Mouse (Mus musculus): Measurements from ENCODE around the gene Fam229a. TPM values are rescaled to one million over a fixed set of nuclear protein-coding genes. Genes with fewer than 3 reads are reported as not detected.

Gene Fam229a
- total and polyA plus RNA-seq, 3 experiments: 0.45 TPM; not detected in 2

DNA sequence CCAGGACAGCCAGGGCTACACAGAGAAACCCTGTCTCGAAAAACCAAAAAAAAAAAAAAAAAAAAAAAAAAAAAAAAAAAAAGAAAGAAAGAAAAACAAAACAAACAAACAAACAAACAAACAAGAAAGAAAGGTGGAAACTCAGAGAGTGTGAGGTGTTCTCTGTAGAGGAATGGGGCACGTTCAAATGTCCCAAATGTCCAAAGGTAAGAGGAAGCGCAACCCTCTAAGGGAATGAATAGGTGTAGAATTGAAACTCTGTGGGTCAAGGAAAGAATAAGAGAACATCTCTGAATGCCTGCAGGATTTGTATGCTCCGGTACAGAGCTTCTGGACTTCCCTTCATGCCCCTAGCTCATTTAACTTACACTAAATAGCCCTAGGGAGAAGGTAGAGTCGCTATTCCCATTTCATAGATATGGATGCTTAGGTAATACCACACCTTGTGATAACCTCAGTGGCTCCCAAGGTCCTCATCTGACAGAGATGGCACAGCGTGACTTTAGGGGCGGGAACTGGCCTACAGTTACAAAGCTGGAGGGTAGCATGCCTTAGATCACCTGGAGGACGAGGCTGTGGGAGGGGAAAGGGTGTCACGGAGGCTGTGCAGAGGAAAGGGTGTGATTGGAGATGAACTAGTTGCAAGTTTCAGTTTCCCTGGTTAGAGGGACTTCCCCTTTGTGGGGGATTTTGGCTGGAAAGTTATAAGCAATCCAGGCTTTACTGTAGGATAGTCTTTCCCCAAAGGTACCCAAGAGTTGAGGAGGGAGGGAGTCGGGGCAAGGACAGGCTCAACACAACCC lies 16.6 kb downstream of the Fam229a start:
- Histone ChIP-seq H3K4me3 (no peak overlapping the region), H3K27me3 (ENCODE audit: control insufficient read depth, insufficient read depth, low read length) (no peaks in the 10 kb centered on the region), H3K27ac (no peak overlapping the region), H3K4me1 (ENCODE audit: control insufficient read depth, insufficient read depth, low read length) (peaks cover 6% of the 10 kb centered on the region), H3K9ac (ENCODE audit: low read depth, low read length) (no peak overlapping the region), H3K36me3 (ENCODE audit: control insufficient read depth, insufficient read depth, low read length) (no peaks in the 10 kb centered on the region), H3K79me2 (replicated peaks; ENCODE audit: control insufficient read depth, insufficient read depth, low read length) (no peaks in the 10 kb centered on the region)
- intact Hi-C loops (cut with DNase I): no loop called here
- TF ChIP-seq CTCF (IDR thresholded peaks at IDR 0.05) (no peak), EP300 (IDR thresholded peaks at IDR 0.05; ENCODE audit: insufficient read depth, low read depth, low read length) (no peak), POLR2A (IDR thresholded peaks at IDR 0.05; ENCODE audit: insufficient read depth, low read depth, low read length) (no peak)
- no peak for DNase-seq
- WGBS: 58% methylated on average over 9 of the region's 10 CpGs

DNA sequence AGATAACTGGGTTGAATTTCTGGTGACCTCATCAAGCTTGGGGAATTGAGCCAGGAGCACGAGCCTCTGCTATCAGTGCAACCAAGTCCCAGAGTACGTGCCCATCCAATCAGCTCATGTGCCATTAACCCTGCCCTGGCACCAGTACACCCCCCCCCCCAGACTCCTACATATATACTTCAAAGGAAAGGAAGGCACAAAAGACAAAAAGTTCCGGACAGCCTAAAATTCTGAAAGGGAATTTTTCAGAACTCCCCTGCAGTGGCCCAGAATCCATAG lies 17.2 kb downstream of the Fam229a start:
- H3K36me3 ChIP-seq (ENCODE audit: control insufficient read depth, insufficient read depth, low read length): no peaks in the 10 kb centered on the region
- intact Hi-C loops (cut with DNase I): no loop called here
- 16% methylated on average over 3 of the region's 3 CpGs for WGBS
- no peak for TF ChIP-seq CTCF (IDR thresholded peaks at IDR 0.05)
- TF ChIP-seq EP300 (IDR thresholded peaks at IDR 0.05; ENCODE audit: insufficient read depth, low read depth, low read length): no peak
- TF ChIP-seq POLR2A (IDR thresholded peaks at IDR 0.05; ENCODE audit: insufficient read depth, low read depth, low read length): no peak
- no peak overlapping the region for H3K27ac ChIP-seq
- no peaks in the 10 kb centered on the region for H3K27me3 ChIP-seq (ENCODE audit: control insufficient read depth, insufficient read depth, low read length)
- peaks cover 6% of the 10 kb centered on the region for H3K4me1 ChIP-seq (ENCODE audit: control insufficient read depth, insufficient read depth, low read length)
- H3K9ac ChIP-seq (ENCODE audit: low read depth, low read length): no peak overlapping the region
- DNase-seq: no peak
- H3K4me3 ChIP-seq: no peak overlapping the region
- H3K79me2 ChIP-seq (replicated peaks; ENCODE audit: control insufficient read depth, insufficient read depth, low read length): no peaks in the 10 kb centered on the region

DNA sequence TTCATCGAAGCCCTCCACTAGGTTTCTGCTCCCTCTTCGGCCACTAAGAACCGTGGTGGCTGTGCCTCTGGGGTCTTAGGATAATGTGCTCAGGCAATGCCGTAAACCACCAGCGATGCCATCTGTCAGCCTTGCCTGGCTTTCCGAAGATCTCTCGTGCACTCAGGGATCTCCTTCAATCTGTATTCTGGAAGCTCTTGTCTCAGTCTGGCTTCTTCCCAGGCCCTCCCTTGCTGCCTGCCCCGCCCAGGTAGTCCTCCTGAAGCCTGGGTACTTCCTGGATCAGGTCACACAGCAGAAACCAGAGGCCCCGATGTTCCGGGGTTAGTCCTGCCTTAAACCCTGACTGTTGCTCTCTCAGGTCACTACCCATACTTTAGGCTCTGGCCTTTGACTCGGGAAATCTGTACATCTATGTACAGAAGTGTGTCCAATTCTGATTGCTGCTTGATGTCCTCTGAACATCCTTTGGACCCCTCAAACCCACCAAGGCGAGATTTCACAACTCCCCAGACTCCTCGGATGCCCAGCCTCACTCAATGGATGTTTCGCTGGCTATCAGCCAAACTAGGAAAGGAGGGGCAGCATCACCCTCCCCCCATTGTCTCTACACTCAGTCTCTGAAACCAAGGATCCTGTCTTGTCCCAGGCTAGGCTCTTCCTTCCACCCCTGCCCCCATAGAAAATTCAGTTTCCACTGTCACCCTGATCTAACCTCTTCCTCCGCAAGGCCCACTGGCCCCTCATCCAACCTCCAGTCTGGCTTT lies 18.0 kb downstream of the Fam229a start:
- Histone ChIP-seq H3K27ac (no peak overlapping the region), H3K27me3 (ENCODE audit: control insufficient read depth, insufficient read depth, low read length) (no peaks in the 10 kb centered on the region), H3K79me2 (replicated peaks; ENCODE audit: control insufficient read depth, insufficient read depth, low read length) (no peaks in the 10 kb centered on the region), H3K9ac (ENCODE audit: low read depth, low read length) (no peak overlapping the region), H3K4me3 (no peak overlapping the region), H3K36me3 (ENCODE audit: control insufficient read depth, insufficient read depth, low read length) (no peaks in the 10 kb centered on the region), H3K4me1 (ENCODE audit: control insufficient read depth, insufficient read depth, low read length) (peaks cover 6% of the 10 kb centered on the region)
- DNase-seq: no peak
- TF ChIP-seq POLR2A (IDR thresholded peaks at IDR 0.05; ENCODE audit: insufficient read depth, low read depth, low read length) (no peak), EP300 (IDR thresholded peaks at IDR 0.05; ENCODE audit: insufficient read depth, low read depth, low read length) (no peak), CTCF (IDR thresholded peaks at IDR 0.05) (no peak)
- intact Hi-C loops (cut with DNase I): no loop called here
- WGBS: 60% methylated on average over 15 of the region's 15 CpGs

DNA sequence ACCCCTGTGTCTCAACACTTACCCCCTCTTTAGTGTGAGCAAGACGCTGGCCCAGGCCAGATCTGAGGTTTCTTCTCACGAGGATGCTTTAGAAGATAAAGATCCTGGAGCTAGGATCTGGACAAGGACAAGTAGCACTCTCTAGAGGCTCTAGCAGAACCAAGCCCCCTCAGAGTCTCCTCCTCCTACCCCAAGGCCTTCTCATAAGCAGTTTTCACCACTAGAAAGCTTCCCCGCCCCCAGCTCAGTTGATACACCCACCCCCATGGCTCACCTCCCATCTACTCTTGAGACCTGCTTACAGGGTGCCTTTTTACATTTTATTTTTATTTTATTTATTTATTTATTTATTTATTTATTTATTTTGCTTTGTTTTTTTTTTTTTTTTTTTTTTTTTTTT lies 18.7 kb downstream of the Fam229a start:
- H3K4me1 ChIP-seq (ENCODE audit: control insufficient read depth, insufficient read depth, low read length): peaks cover 6% of the 10 kb centered on the region
- 81% methylated on average over 3 of the region's 3 CpGs for WGBS
- no peak for TF ChIP-seq EP300 (IDR thresholded peaks at IDR 0.05; ENCODE audit: insufficient read depth, low read depth, low read length)
- TF ChIP-seq CTCF (IDR thresholded peaks at IDR 0.05): no peak
- no peak for TF ChIP-seq POLR2A (IDR thresholded peaks at IDR 0.05; ENCODE audit: insufficient read depth, low read depth, low read length)

DNA sequence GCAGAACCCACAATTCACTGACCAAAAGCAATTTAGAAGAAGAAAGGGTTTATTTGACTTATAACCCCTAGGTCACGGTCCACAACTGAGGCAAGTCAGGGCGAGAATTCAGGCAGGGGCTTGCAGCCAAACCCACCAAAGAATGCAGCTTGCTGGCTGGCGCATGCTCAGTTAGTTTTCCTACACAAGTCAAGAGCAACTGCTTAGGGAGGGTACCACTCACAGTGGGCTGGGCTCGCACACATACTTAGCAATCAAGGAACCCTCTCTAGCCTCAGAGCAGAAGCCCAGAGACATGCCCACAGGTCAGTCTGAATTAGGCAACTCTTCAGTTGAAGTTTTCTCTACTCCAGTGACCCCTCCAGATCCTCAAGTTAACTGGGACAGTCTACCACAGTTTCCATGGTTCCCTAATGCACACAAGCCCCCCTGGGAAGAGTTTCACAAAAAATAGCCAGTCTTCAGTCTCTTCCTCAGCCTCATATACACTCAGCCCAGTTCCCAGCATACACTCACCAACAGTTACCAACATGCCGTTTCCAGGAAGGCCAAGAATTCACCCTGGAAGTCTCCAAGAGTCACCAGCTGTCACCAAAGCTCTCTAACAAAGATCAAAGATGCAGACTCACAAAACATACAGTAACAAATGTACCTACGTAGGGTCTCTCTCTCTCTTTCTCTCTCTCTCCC lies 19.9 kb downstream of the Fam229a start:
- intact Hi-C loops (cut with DNase I): no loop called here
- Histone ChIP-seq H3K4me3 (no peak overlapping the region), H3K79me2 (replicated peaks; ENCODE audit: control insufficient read depth, insufficient read depth, low read length) (no peaks in the 10 kb centered on the region), H3K27ac (no peak overlapping the region), H3K36me3 (ENCODE audit: control insufficient read depth, insufficient read depth, low read length) (no peaks in the 10 kb centered on the region), H3K9ac (ENCODE audit: low read depth, low read length) (no peak overlapping the region), H3K4me1 (ENCODE audit: control insufficient read depth, insufficient read depth, low read length) (peaks cover 6% of the 10 kb centered on the region), H3K27me3 (ENCODE audit: control insufficient read depth, insufficient read depth, low read length) (no peaks in the 10 kb centered on the region)
- DNase-seq: no peak
- no peak for TF ChIP-seq EP300 (IDR thresholded peaks at IDR 0.05; ENCODE audit: insufficient read depth, low read depth, low read length)
- no peak for TF ChIP-seq POLR2A (IDR thresholded peaks at IDR 0.05; ENCODE audit: insufficient read depth, low read depth, low read length)
- TF ChIP-seq CTCF (IDR thresholded peaks at IDR 0.05): no peak
- WGBS: 73% methylated on average over 6 of the region's 6 CpGs

More for the DNA sequence above, 18.7 kb downstream of the Fam229a start:
- Histone ChIP-seq H3K9ac (ENCODE audit: low read depth, low read length) (no peak overlapping the region), H3K27me3 (ENCODE audit: control insufficient read depth, insufficient read depth, low read length) (no peaks in the 10 kb centered on the region), H3K4me3 (no peak overlapping the region), H3K36me3 (ENCODE audit: control insufficient read depth, insufficient read depth, low read length) (no peaks in the 10 kb centered on the region), H3K27ac (no peak overlapping the region), H3K79me2 (replicated peaks; ENCODE audit: control insufficient read depth, insufficient read depth, low read length) (no peaks in the 10 kb centered on the region)
- intact Hi-C loops (cut with DNase I): no loop called here
- no peak for DNase-seq

Data from heart, adult 2 months (tissue).